Mouse (Mus musculus): ENCODE measurements around the gene Mpst. TPM values are rescaled to one million over a fixed set of nuclear protein-coding genes. Genes with fewer than 3 reads are reported as not detected.

The Mpst gene
- polyA plus RNA-seq, 1 experiment, result 13.3 TPM

DNA sequence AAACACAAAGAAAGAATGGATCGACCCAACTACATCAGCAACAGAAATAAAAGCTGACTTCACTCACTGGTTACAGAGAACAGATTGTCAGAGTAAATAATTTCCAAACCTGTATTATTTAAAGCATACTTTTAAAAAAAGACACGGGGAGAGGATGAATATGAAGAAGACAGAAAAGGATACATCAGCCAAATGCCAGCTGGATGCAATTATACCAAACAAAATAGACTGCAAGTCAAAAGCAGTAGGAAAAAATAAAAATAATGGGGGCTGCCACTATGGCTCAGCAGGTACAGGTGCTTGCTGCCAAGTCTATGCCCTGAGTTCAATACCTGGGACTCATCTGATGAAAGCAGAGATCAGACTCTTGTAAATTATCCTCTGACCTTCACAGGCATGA, 26.0 kb upstream of the Mpst start:
- H3K27ac ChIP-seq (ENCODE audit: insufficient read depth, low read length), result no peak overlapping the region
- TF ChIP-seq POLR2A (IDR thresholded peaks at IDR 0.05; ENCODE audit: low read depth, low read length) (no peak), CTCF (IDR thresholded peaks at IDR 0.05; ENCODE audit: borderline replicate concordance, insufficient read depth, low read length) (no peak)
- H3K4me3 ChIP-seq (ENCODE audit: insufficient read depth, low read length), result no peak overlapping the region
- H3K4me1 ChIP-seq (ENCODE audit: control insufficient read depth, insufficient read depth, low read length), result no peaks in the 10 kb centered on the region

GRCm38 (mm10) chr15:78380741-78381140, 25.5 kb upstream of the Mpst start:
- no peaks in the 10 kb centered on the region for H3K4me1 ChIP-seq (ENCODE audit: control insufficient read depth, insufficient read depth, low read length)
- no peak overlapping the region for H3K27ac ChIP-seq (ENCODE audit: insufficient read depth, low read length)
- no peak overlapping the region for H3K4me3 ChIP-seq (ENCODE audit: insufficient read depth, low read length)
- TF ChIP-seq CTCF (IDR thresholded peaks at IDR 0.05; ENCODE audit: borderline replicate concordance, insufficient read depth, low read length) (no peak), POLR2A (IDR thresholded peaks at IDR 0.05; ENCODE audit: low read depth, low read length) (no peak)

DNA sequence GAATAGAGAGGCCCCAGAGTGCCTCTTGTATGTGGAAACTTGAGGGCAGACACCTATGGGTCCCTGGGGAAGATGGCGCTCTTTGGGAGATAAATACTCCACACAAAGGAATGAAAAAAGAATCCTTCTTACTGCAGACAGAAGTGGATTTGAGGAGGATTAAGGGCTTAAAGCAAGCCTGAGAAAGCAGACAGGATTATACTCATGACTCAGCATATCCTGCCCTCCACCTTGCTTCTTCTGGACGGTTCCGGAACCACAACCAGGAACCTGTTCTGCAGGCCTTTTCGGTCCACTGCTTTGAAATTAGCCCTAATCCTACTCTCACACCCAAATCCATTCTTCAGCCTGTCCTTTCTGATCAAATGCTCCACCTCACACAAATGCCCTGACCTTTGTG, 24.1 kb upstream of the Mpst start:
- Histone ChIP-seq H3K27ac (ENCODE audit: insufficient read depth, low read length) (no peak overlapping the region), H3K4me3 (ENCODE audit: insufficient read depth, low read length) (no peak overlapping the region), H3K4me1 (ENCODE audit: control insufficient read depth, insufficient read depth, low read length) (no peaks in the 10 kb centered on the region)
- TF ChIP-seq POLR2A (IDR thresholded peaks at IDR 0.05; ENCODE audit: low read depth, low read length) (no peak), CTCF (IDR thresholded peaks at IDR 0.05; ENCODE audit: borderline replicate concordance, insufficient read depth, low read length) (no peak)

- Histone ChIP-seq H3K27ac (ENCODE audit: insufficient read depth, low read length) (no peak overlapping the region), H3K4me1 (ENCODE audit: control insufficient read depth, insufficient read depth, low read length) (no peaks in the 10 kb centered on the region), H3K4me3 (ENCODE audit: insufficient read depth, low read length) (no peak overlapping the region)
- TF ChIP-seq CTCF (IDR thresholded peaks at IDR 0.05; ENCODE audit: borderline replicate concordance, insufficient read depth, low read length) (no peak), POLR2A (IDR thresholded peaks at IDR 0.05; ENCODE audit: low read depth, low read length) (no peak)
Observed at GRCm38 (mm10) chr15:78383450-78384219, 22.6 kb upstream of the Mpst start.

DNA sequence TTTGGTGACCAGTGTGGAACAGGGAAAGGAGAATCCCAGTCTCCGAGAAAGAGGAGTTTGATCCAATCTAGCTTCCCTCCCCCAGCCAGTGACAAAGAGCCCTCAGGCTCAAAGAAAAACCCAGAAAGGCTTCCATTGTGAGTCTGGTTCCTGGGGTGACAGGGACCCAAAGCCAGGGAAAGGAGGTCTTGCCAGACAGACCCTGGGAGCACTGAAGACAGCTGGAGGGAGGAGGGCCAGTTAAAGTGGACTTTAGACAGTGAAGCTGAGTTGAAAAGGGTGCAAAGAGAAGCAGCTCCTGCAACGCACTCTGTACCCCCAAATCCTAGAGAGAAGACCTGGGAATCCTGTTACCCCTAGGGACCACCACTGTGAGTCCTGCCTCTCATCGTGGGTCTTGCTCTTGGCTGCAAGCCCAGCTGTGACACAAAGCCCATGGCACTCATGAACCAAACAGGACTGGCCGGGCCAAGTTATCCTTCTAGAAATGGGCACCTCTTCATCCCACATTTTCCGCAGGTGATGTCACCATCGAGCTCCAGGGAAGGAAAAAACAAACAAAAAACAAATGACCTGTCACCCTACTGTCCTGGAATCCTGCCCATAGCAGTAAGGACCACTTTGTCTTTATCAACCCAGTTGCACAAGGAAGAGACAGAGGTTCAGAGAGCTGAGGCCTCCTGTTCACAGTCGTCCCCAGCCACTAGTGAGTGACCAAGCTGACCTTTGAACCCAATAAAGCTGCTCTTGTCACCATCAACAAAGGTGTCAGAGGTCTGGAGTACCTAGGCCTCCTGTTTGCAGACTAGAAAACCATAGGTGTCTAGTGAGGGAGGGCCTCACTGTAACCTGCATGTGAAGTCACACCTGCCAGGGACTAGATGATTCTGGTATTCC, 21.7 kb upstream of the Mpst start:
- H3K27ac ChIP-seq (ENCODE audit: insufficient read depth, low read length), result no peak overlapping the region
- H3K4me3 ChIP-seq (ENCODE audit: insufficient read depth, low read length), result no peak overlapping the region
- no peak for TF ChIP-seq CTCF (IDR thresholded peaks at IDR 0.05; ENCODE audit: borderline replicate concordance, insufficient read depth, low read length)
- no peak for TF ChIP-seq POLR2A (IDR thresholded peaks at IDR 0.05; ENCODE audit: low read depth, low read length)
- H3K4me1 ChIP-seq (ENCODE audit: control insufficient read depth, insufficient read depth, low read length), result no peaks in the 10 kb centered on the region

DNA sequence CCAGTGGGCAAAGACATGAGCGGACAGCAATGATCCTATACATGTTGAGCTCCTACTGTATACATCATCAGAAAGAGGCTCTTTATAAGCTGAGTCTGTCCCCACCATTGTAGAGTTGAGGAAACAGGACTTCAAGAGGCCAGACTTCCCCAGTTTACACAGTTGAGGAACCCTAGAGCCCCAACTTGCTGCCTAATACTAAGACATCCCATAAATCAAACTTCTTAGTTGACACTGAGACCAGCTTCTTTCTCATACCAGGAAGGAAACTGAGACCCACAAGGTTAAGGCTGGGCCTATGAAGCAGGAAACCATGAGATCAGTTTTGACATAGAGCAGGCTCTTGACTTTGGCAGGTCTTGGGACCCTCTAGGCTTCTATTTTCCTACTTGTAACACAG, 20.7 kb upstream of the Mpst start:
- TF ChIP-seq CTCF (IDR thresholded peaks at IDR 0.05; ENCODE audit: borderline replicate concordance, insufficient read depth, low read length) (no peak), POLR2A (IDR thresholded peaks at IDR 0.05; ENCODE audit: low read depth, low read length) (no peak)
- no peak overlapping the region for H3K4me3 ChIP-seq (ENCODE audit: insufficient read depth, low read length)

GRCm38 (mm10) chr15:78390855-78391254, 15.4 kb upstream of the Mpst start:
- no peak for TF ChIP-seq POLR2A (IDR thresholded peaks at IDR 0.05; ENCODE audit: low read depth, low read length)
- TF ChIP-seq CTCF (IDR thresholded peaks at IDR 0.05; ENCODE audit: borderline replicate concordance, insufficient read depth, low read length), result no peak
- no peak overlapping the region for H3K27ac ChIP-seq (ENCODE audit: insufficient read depth, low read length)
- no peak overlapping the region for H3K4me3 ChIP-seq (ENCODE audit: insufficient read depth, low read length)
- H3K4me1 ChIP-seq (ENCODE audit: control insufficient read depth, insufficient read depth, low read length), result no peaks in the 10 kb centered on the region

More for the DNA sequence above, 20.7 kb upstream of the Mpst start:
- Histone ChIP-seq H3K4me1 (ENCODE audit: control insufficient read depth, insufficient read depth, low read length) (no peaks in the 10 kb centered on the region), H3K27ac (ENCODE audit: insufficient read depth, low read length) (no peak overlapping the region)

DNA sequence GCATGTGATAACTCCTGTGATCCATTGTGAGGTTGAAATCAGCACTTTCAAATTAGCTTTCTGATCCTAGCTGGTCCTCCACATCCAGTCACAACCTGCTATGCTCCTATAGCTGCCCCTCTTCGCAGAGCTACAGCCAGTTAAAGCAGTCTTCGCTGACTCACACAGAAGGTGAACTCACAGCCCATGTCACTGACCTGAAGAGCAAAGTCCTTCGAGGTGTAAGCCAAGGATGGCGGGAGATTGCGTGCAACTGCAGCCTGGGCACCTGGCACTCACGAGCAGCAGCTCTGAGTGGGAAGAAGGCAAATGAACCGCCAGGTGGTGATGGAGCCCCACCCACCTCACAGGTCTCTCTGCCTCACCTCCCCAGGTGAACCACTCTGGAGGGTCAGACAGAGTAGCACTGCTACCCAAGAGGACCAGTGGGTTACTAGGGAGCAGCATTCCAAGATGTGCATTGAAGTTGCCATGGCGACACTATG, 10.7 kb upstream of the Mpst start, which contains the start of gene Tex33:
TSS of gene Tex33 (minus strand) at position 435 of the 485 bp plus-strand sequence.
- TF ChIP-seq CTCF (IDR thresholded peaks at IDR 0.05; ENCODE audit: borderline replicate concordance, insufficient read depth, low read length) (no peak), POLR2A (IDR thresholded peaks at IDR 0.05; ENCODE audit: low read depth, low read length) (no peak)
- no peaks in the 10 kb centered on the region for H3K4me1 ChIP-seq (ENCODE audit: control insufficient read depth, insufficient read depth, low read length)
- no peak within 1 kb of the TSS for H3K27ac ChIP-seq (ENCODE audit: insufficient read depth, low read length)
- no peak within 1 kb of the TSS for H3K4me3 ChIP-seq (ENCODE audit: insufficient read depth, low read length)

GRCm38 (mm10) chr15:78401345-78401744, 4.9 kb upstream of the Mpst start:
- H3K4me3 ChIP-seq (ENCODE audit: insufficient read depth, low read length), result no peak overlapping the region
- no peaks in the 10 kb centered on the region for H3K4me1 ChIP-seq (ENCODE audit: control insufficient read depth, insufficient read depth, low read length)
- no peak for TF ChIP-seq POLR2A (IDR thresholded peaks at IDR 0.05; ENCODE audit: low read depth, low read length)
- TF ChIP-seq CTCF (IDR thresholded peaks at IDR 0.05; ENCODE audit: borderline replicate concordance, insufficient read depth, low read length), result no peak
- H3K27ac ChIP-seq (ENCODE audit: insufficient read depth, low read length), result no peak overlapping the region
